Mouse (Mus musculus): Measurements from ENCODE around the gene Tnni1. TPM values are rescaled to one million over a fixed set of nuclear protein-coding genes. Genes with fewer than 3 reads are reported as not detected.

The Tnni1 gene
- polyA plus RNA-seq, 1 experiment from 2014 or later: 89.0 TPM

DNA sequence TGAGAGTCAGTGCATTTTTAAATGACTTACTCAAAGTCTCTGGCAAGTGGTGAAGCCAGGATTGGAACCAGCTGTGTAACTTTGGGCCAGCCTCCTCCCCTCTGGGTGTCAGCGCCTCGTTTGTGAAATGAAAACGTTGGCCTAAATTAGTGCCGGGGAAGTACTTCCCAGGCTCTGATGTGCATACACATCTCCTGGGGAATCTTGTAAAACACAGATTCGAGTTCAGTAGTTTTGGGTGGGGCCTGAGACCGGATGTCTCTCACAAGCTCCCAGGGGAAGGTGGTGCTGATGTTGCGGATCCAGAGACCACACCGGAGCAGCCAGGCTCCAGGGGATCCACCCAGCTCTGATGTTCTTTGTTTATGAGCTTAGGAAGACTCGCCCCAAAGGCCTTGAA, 23.9 kb upstream of the Tnni1 start:
- ATAC-seq (ENCODE audit: insufficient number of reproducible peaks, insufficient read depth, low FRiP score, low TSS enrichment, low read depth): no peak
- peaks cover 6% of the 10 kb centered on the region; the same call in 1 of the 2 replicates for H3K4me1 ChIP-seq (replicated peaks)
- WGBS: 40% methylated on average over 9 of the region's 9 CpGs
- no peak overlapping the region for H3K4me3 ChIP-seq (replicated peaks)
- H3K27me3 ChIP-seq: no peaks in the 10 kb centered on the region
- peaks cover 17% of the 10 kb centered on the region for H3K36me3 ChIP-seq
- H3K4me2 ChIP-seq: no peak overlapping the region
- H3K9me3 ChIP-seq: no peaks in the 10 kb centered on the region
- H3K27ac ChIP-seq: no peak overlapping the region
- H3K9ac ChIP-seq (replicated peaks): no peak overlapping the region

DNA sequence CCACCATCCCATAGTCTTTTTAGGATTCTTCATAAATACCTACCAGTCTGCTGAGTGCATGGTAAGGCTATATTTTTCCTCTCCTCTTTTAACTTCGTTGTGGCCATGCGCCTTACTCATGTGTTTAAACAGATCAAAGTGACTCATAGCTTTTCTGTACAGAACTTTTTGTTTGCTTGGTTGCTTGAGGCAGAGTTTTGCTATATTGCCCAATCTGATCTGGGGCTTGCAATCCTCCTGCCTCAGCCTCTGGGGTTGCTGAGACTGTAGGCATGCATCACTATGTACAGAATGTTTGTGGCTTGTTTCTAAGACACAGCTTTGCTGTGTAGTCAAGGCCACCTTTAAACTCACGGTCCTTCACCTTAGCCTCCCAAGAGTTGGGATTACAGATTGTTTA, 23.3 kb upstream of the Tnni1 start:
- H3K9me3 ChIP-seq: no peaks in the 10 kb centered on the region
- no peaks in the 10 kb centered on the region for H3K27me3 ChIP-seq
- H3K27ac ChIP-seq: no peak overlapping the region
- H3K4me3 ChIP-seq (replicated peaks): no peak overlapping the region
- no peak overlapping the region for H3K4me2 ChIP-seq
- peaks cover 11% of the 10 kb centered on the region for H3K36me3 ChIP-seq
- WGBS: 85% methylated on average over 3 of the region's 3 CpGs
- H3K4me1 ChIP-seq (replicated peaks): peaks cover 6% of the 10 kb centered on the region; the same call in 1 of the 2 replicates
- no peak for ATAC-seq (ENCODE audit: insufficient number of reproducible peaks, insufficient read depth, low FRiP score, low TSS enrichment, low read depth)
- H3K9ac ChIP-seq (replicated peaks): no peak overlapping the region

DNA sequence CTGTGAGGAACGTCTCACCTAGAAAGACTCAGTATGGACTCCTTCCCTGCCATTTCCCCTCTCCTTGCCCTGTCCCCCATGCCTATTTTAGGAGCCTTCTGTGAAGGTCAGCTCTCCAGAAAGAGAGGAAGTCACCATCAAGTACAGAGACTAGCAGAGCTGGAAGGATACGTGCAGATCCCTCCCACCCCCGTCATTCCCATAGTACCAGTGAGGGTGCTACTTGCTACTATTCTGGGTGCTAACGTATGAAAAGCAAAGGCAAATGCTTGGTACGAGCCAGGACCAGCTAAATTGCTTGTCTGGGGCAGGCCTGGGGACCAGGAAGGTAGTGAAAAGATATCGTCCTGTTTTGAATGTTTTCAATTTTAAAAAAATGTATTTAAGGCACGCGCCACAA, 21.9 kb upstream of the Tnni1 start:
- Histone ChIP-seq H3K4me3 (replicated peaks) (no peak overlapping the region), H3K9me3 (no peaks in the 10 kb centered on the region), H3K27me3 (no peaks in the 10 kb centered on the region), H3K9ac (replicated peaks) (no peak overlapping the region), H3K4me1 (replicated peaks) (peaks cover 6% of the 10 kb centered on the region; the same call in 1 of the 2 replicates), H3K27ac (no peak overlapping the region), H3K36me3 (no peaks in the 10 kb centered on the region), H3K4me2 (no peak overlapping the region)
- 70% methylated on average over 8 of the region's 8 CpGs for WGBS
- no peak for ATAC-seq (ENCODE audit: insufficient number of reproducible peaks, insufficient read depth, low FRiP score, low TSS enrichment, low read depth)

DNA sequence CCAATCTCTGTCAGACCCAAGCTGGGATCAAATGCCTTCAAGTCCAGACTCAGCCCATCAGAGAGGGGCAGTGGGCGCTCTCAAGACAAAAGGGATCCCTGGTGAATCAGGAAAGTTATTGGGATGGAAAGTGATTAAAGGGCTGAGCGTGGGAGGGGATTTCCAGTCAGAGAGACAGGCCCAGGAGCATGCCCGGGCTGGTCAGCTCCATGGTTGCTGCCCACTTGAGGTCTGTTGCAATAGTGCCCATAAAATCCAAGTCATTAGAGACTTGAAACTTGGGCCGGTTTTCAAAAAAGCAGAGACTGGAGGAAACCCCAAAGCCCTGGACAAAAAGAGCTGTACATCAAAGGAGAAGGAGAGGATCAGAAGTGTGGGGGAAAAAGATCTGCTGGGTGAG, 19.5 kb upstream of the Tnni1 start:
- no peaks in the 10 kb centered on the region for H3K9me3 ChIP-seq
- H3K4me3 ChIP-seq (replicated peaks): no peak overlapping the region
- 48% methylated on average over 4 of the region's 4 CpGs for WGBS
- H3K4me2 ChIP-seq: no peak overlapping the region
- H3K27me3 ChIP-seq: no peaks in the 10 kb centered on the region
- no peak for ATAC-seq (ENCODE audit: insufficient number of reproducible peaks, insufficient read depth, low FRiP score, low TSS enrichment, low read depth)
- H3K4me1 ChIP-seq (replicated peaks): peaks cover 17% of the 10 kb centered on the region
- H3K9ac ChIP-seq (replicated peaks): no peak overlapping the region
- no peaks in the 10 kb centered on the region for H3K36me3 ChIP-seq
- no peak overlapping the region for H3K27ac ChIP-seq

DNA sequence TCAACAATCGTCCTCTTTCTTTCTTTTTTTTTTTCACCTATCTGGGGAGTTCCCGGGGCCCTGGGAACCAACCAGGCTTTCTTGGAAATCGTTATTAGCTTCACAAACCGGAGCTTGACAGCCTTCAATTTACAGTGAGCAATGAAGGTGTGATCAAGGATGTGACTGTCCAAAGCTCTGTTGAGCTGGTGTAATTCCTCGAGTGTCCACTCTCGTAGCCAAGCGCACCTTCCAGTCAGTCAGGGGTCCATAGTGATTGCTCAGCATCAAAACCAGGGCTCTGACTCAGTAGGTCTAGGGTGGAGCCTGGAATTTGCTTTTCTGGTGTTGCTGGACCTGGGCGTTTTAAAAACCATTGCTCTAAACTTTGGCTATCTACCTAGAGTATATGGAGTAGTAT, 19.0 kb upstream of the Tnni1 start:
- 71% methylated on average over 8 of the region's 8 CpGs for WGBS
- Histone ChIP-seq H3K4me3 (replicated peaks) (no peak overlapping the region), H3K27ac (no peak overlapping the region), H3K4me1 (replicated peaks) (peaks cover 15% of the 10 kb centered on the region), H3K4me2 (no peak overlapping the region), H3K27me3 (peaks cover 4% of the 10 kb centered on the region; the same call in 1 of the 2 replicates), H3K9ac (replicated peaks) (no peak overlapping the region), H3K36me3 (no peaks in the 10 kb centered on the region), H3K9me3 (no peaks in the 10 kb centered on the region)
- no peak for ATAC-seq (ENCODE audit: insufficient number of reproducible peaks, insufficient read depth, low FRiP score, low TSS enrichment, low read depth)

DNA sequence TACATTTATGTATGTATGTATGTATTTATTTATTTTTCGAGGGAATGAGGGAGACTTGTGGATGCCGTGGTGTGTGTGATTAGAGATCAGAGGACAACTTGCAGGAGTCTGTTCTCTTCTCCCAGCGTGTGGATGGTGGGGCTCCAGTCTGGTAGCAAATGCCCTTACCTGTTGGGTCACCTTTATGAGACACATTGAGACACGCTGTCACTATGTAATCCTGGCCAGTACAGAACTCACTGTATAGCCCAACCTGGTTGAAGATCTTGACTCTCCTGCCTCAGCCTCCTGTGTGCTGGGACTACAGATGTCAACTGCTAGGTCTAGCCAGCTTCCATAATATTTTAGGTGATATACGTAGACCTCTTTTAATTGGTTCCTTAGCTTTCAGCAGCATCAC, 17.5 kb upstream of the Tnni1 start:
- peaks cover 21% of the 10 kb centered on the region for H3K4me1 ChIP-seq (replicated peaks)
- no peaks in the 10 kb centered on the region for H3K9me3 ChIP-seq
- no peak overlapping the region for H3K4me3 ChIP-seq (replicated peaks)
- no peaks in the 10 kb centered on the region for H3K36me3 ChIP-seq
- H3K27me3 ChIP-seq: peaks cover 11% of the 10 kb centered on the region
- H3K9ac ChIP-seq (replicated peaks): no peak overlapping the region
- no peak overlapping the region for H3K27ac ChIP-seq
- 92% methylated on average over 5 of the region's 5 CpGs for WGBS
- no peak for ATAC-seq (ENCODE audit: insufficient number of reproducible peaks, insufficient read depth, low FRiP score, low TSS enrichment, low read depth)
- H3K4me2 ChIP-seq: no peak overlapping the region

DNA sequence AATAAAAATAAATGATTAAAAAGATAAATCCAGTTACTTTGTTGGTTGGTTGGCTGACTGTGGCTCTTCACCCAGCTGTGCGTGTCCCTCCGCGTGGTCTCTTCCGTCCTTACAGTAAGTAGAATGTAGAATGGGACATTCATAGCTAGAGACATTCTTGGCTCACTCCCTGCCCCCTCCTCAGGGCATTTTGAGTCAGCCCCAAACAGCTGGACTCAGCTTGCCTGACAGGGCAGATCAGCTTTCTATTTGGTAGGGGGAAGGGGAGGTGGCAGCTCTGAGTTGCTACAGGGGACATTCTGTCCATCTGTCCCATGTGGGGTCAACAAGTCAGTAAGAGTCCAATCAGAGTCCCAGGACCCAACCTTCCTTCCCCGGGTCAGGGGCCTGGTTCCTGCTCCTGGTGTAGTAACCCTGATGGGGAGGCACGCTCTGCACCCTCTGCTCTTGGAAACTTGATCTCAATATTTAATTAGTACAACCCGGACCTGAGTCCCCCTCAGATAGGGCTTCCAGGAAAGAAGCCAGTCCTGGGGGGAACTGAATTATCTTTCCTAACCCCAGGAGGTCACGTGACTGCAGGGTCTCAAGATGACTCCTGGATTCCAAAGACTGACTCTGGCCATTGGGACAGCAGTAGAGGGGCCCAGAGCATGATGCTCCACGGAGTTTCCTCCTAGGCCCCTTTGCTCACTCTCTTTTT, 15.6 kb upstream of the Tnni1 start:
- H3K4me1 ChIP-seq (replicated peaks): peaks cover 32% of the 10 kb centered on the region
- no peaks in the 10 kb centered on the region for H3K9me3 ChIP-seq
- no peak overlapping the region for H3K9ac ChIP-seq (replicated peaks)
- H3K27me3 ChIP-seq: peaks cover 11% of the 10 kb centered on the region
- no peak overlapping the region for H3K27ac ChIP-seq
- H3K4me2 ChIP-seq: no peak overlapping the region
- no peak for ATAC-seq (ENCODE audit: insufficient number of reproducible peaks, insufficient read depth, low FRiP score, low TSS enrichment, low read depth)
- WGBS: 64% methylated on average over 9 of the region's 9 CpGs
- no peak overlapping the region for H3K4me3 ChIP-seq (replicated peaks)
- peaks cover 4% of the 10 kb centered on the region for H3K36me3 ChIP-seq

DNA sequence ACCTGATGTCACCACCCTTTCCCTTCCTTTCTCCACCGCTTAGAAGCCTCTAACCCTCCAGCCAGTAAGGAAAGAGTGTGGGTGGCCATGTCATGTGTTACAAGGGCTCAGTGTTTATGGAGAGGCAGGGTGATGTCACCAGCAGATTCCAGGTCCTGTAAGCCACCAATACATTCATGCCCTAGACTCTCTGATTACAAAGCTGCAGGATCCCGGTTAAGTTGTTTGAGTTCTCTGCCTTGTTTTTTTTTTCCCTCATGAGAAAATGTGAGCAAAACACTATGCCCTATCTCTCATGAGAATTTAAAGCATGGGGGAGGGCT, 15.1 kb upstream of the Tnni1 start:
- Histone ChIP-seq H3K4me3 (replicated peaks) (no peak overlapping the region), H3K4me1 (replicated peaks) (peaks cover 32% of the 10 kb centered on the region), H3K9me3 (no peaks in the 10 kb centered on the region), H3K27ac (no peak overlapping the region), H3K27me3 (peaks cover 11% of the 10 kb centered on the region), H3K4me2 (no peak overlapping the region), H3K36me3 (peaks cover 10% of the 10 kb centered on the region), H3K9ac (replicated peaks) (no peak overlapping the region)
- WGBS: 63% methylated on average over 2 of the region's 2 CpGs
- ATAC-seq (ENCODE audit: insufficient number of reproducible peaks, insufficient read depth, low FRiP score, low TSS enrichment, low read depth): no peak

DNA sequence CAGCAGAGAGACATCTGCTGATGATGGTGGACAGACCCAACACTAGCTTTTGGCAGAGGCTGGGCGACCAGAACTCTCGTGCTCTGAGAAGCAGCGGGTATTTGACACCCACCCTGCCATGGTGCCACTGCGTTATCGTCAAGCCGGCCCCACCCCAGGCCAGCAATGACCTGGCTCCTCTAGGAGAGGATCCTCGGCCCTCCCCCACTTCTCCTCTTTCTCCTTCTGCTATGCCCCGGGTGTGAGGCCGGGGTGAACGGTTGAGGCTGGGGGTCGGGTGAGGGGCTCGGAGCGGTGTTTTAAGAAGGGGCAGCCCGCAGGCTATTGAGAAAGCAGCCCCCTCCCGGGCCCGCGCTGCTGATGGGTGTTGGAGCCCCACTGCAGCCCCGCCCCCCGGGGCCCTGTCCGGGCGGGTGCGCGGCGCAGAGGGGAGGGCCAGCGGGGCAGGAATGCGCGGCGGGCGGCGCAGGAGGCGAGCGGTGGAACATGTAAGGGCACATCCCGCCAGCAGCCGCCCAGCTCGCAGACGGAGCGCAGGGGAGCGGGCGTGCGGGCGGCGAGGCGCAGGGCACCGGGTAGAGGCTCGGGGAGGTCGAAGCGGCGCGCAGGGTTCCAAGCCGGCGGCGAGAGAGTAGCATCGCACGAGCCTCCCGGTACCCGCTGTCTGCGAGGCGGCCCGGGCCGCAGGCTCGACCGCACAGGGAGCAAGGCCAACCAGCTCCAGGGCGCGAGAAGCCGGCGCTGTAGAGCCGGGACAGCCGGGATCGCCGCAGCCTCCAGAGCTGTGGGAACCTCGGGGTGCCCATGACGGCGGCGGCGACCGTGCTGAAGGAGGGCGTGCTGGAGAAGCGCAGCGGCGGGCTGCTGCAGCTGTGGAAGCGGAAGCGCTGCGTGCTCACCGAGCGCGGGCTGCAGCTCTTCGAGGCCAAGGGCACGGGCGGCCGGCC, 13.3 kb upstream of the Tnni1 start, which contains the start of gene Phlda3:
TSS of gene Phlda3 (plus strand) at position 475 of the 947 bp plus-strand sequence.
- Histone ChIP-seq H3K36me3 (peaks cover 17% of the 10 kb centered on the region), H3K4me2 (peak within 1 kb of the TSS; percentile 90), H3K9me3 (no peaks in the 10 kb centered on the region), H3K9ac (replicated peaks) (peak within 1 kb of the TSS; percentile 90), H3K4me3 (replicated peaks) (peak within 1 kb of the TSS; percentile 72), H3K4me1 (replicated peaks) (peaks cover 32% of the 10 kb centered on the region), H3K27ac (peak within 1 kb of the TSS; percentile 89), H3K27me3 (peaks cover 11% of the 10 kb centered on the region)
- ATAC-seq (ENCODE audit: insufficient number of reproducible peaks, insufficient read depth, low FRiP score, low TSS enrichment, low read depth): peak; percentile 82
- WGBS: 1% methylated on average over 90 of the region's 90 CpGs

DNA sequence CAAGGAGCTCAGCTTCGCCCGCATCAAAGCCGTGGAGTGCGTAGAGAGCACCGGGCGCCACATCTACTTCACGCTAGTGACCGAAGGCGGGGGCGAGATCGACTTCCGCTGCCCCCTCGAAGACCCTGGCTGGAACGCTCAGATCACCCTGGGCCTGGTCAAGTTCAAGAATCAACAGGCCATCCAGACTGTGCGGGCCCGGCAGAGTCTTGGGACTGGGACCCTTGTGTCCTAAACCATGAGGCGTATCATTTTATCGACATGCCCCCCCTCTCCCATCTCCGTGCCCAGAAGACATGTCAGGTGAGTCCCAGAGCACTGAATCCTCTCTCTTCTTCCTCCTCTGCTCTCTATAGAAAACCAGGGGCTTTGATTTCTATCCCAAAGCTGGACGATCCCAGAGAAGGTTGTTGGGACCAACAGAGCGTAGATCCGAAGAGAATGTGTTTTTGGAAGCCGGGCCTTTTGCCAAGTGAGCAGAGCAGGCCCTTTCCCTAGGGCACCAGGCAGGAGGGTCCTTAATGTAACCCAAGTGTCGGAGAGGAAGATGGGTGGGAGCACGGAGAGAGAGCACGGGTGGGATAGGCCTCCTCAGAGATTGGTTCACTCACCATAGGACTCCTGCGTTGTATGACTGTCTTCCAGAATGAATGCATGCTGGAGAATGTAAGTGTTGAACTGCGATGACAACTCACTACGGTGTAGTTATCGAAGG, 12.5 kb upstream of the Tnni1 start:
- ATAC-seq (ENCODE audit: insufficient number of reproducible peaks, insufficient read depth, low FRiP score, low TSS enrichment, low read depth): 0 out of 2 replicates have a peak, but pooled peaks have one; percentile 11
- H3K27me3 ChIP-seq: peaks cover 11% of the 10 kb centered on the region

More for the DNA sequence above, 12.5 kb upstream of the Tnni1 start:
- Histone ChIP-seq H3K36me3 (peaks cover 17% of the 10 kb centered on the region), H3K27ac (peak overlapping the region; percentile 89), H3K4me2 (peak overlapping the region; percentile 90), H3K9me3 (no peaks in the 10 kb centered on the region), H3K9ac (replicated peaks) (peak overlapping the region; percentile 90), H3K4me3 (replicated peaks) (peak overlapping the region; percentile 72), H3K4me1 (replicated peaks) (peaks cover 32% of the 10 kb centered on the region)
- WGBS: 25% methylated on average over 30 of the region's 30 CpGs

Data from limb, embryonic 12.5 days (tissue).